Mouse (Mus musculus): Measurements from ENCODE around the gene Fam229a. TPM values are rescaled to one million over a fixed set of nuclear protein-coding genes. Genes with fewer than 3 reads are reported as not detected.
A peak's percentile ranks its signal among the peaks of the same experiment; 100 is the strongest.

Gene Fam229a
- polyA plus RNA-seq, 1 experiment from 2014 or later: not detected

GRCm38 (mm10) chr4:129500017-129500416, 9.0 kb downstream of the Fam229a start:
- no peak for ATAC-seq
- peak overlapping the region; percentile 84 for H3K4me2 ChIP-seq (replicated peaks)
- H3K27me3 ChIP-seq: no peaks in the 10 kb centered on the region
- H3K9me3 ChIP-seq: no peaks in the 10 kb centered on the region
- H3K27ac ChIP-seq: no peak overlapping the region
- peak overlapping the region; percentile 54; the same call in 1 of the 2 replicates for H3K4me3 ChIP-seq (replicated peaks)
- H3K4me1 ChIP-seq (replicated peaks): peaks cover 28% of the 10 kb centered on the region
- no peak overlapping the region for H3K9ac ChIP-seq (replicated peaks)
- H3K36me3 ChIP-seq: no peaks in the 10 kb centered on the region
- 78% methylated on average over 8 of the region's 8 CpGs for WGBS

GRCm38 (mm10) chr4:129500607-129501566, 9.9 kb downstream of the Fam229a start:
- ATAC-seq: peak; percentile 83
- Histone ChIP-seq H3K36me3 (no peaks in the 10 kb centered on the region), H3K9ac (replicated peaks) (peak overlapping the region; percentile 64), H3K27ac (peak overlapping the region; percentile 52), H3K4me2 (replicated peaks) (peak overlapping the region; percentile 84), H3K9me3 (no peaks in the 10 kb centered on the region), H3K4me1 (replicated peaks) (peaks cover 22% of the 10 kb centered on the region), H3K27me3 (no peaks in the 10 kb centered on the region), H3K4me3 (replicated peaks) (peak overlapping the region; percentile 54)
- 1% methylated on average over 47 of the region's 49 CpGs for WGBS

GRCm38 (mm10) chr4:129502327-129502888, 11.4 kb downstream of the Fam229a start:
- Histone ChIP-seq H3K4me2 (replicated peaks) (no peak overlapping the region), H3K4me1 (replicated peaks) (peaks cover 9% of the 10 kb centered on the region), H3K9me3 (no peaks in the 10 kb centered on the region), H3K36me3 (no peaks in the 10 kb centered on the region), H3K4me3 (replicated peaks) (no peak overlapping the region), H3K27ac (no peak overlapping the region), H3K9ac (replicated peaks) (no peak overlapping the region), H3K27me3 (no peaks in the 10 kb centered on the region)
- WGBS: 72% methylated on average over 9 of the region's 9 CpGs
- ATAC-seq: no peak

- WGBS: 82% methylated on average over 11 of the region's 11 CpGs
- no peak overlapping the region for H3K27ac ChIP-seq
Observed at GRCm38 (mm10) chr4:129502901-129503444, 12.0 kb downstream of the Fam229a start.

GRCm38 (mm10) chr4:129505511-129505910, 14.5 kb downstream of the Fam229a start:
- Histone ChIP-seq H3K9me3 (no peaks in the 10 kb centered on the region), H3K27ac (no peak overlapping the region), H3K4me3 (replicated peaks) (no peak overlapping the region), H3K27me3 (no peaks in the 10 kb centered on the region), H3K9ac (replicated peaks) (no peak overlapping the region), H3K36me3 (no peaks in the 10 kb centered on the region), H3K4me1 (replicated peaks) (peaks cover 23% of the 10 kb centered on the region), H3K4me2 (replicated peaks) (no peak overlapping the region)
- WGBS: 81% methylated on average over 3 of the region's 3 CpGs
- ATAC-seq: no peak

More at GRCm38 (mm10) chr4:129502901-129503444, 12.0 kb downstream of the Fam229a start:
- Histone ChIP-seq H3K27me3 (no peaks in the 10 kb centered on the region), H3K9ac (replicated peaks) (no peak overlapping the region), H3K36me3 (no peaks in the 10 kb centered on the region), H3K9me3 (no peaks in the 10 kb centered on the region), H3K4me1 (replicated peaks) (peaks cover 9% of the 10 kb centered on the region), H3K4me3 (replicated peaks) (no peak overlapping the region), H3K4me2 (replicated peaks) (no peak overlapping the region)
- no peak for ATAC-seq

GRCm38 (mm10) chr4:129507434-129508236, 16.6 kb downstream of the Fam229a start:
- ATAC-seq: no peak
- 74% methylated on average over 9 of the region's 10 CpGs for WGBS

GRCm38 (mm10) chr4:129508237-129508515, 17.2 kb downstream of the Fam229a start:
- Histone ChIP-seq H3K27ac (no peak overlapping the region), H3K9me3 (no peaks in the 10 kb centered on the region), H3K9ac (replicated peaks) (no peak overlapping the region), H3K4me3 (replicated peaks) (no peak overlapping the region), H3K4me2 (replicated peaks) (no peak overlapping the region), H3K27me3 (no peaks in the 10 kb centered on the region), H3K36me3 (no peaks in the 10 kb centered on the region), H3K4me1 (replicated peaks) (peaks cover 36% of the 10 kb centered on the region)
- no peak for ATAC-seq
- WGBS: 77% methylated on average over 3 of the region's 3 CpGs

More at GRCm38 (mm10) chr4:129507434-129508236, 16.6 kb downstream of the Fam229a start:
- Histone ChIP-seq H3K4me3 (replicated peaks) (no peak overlapping the region), H3K36me3 (no peaks in the 10 kb centered on the region), H3K9ac (replicated peaks) (no peak overlapping the region), H3K9me3 (no peaks in the 10 kb centered on the region), H3K27ac (no peak overlapping the region), H3K27me3 (no peaks in the 10 kb centered on the region), H3K4me2 (replicated peaks) (no peak overlapping the region), H3K4me1 (replicated peaks) (peaks cover 32% of the 10 kb centered on the region)

GRCm38 (mm10) chr4:129508834-129509600, 18.0 kb downstream of the Fam229a start:
- no peaks in the 10 kb centered on the region for H3K27me3 ChIP-seq
- H3K4me1 ChIP-seq (replicated peaks): peaks cover 37% of the 10 kb centered on the region
- H3K9ac ChIP-seq (replicated peaks): no peak overlapping the region
- no peak for ATAC-seq
- H3K36me3 ChIP-seq: no peaks in the 10 kb centered on the region
- H3K4me3 ChIP-seq (replicated peaks): no peak overlapping the region
- 52% methylated on average over 15 of the region's 15 CpGs for WGBS
- H3K27ac ChIP-seq: 0 out of 2 replicates have a peak overlapping the region, but pooled peaks have one; percentile 3
- no peak overlapping the region for H3K4me2 ChIP-seq (replicated peaks)
- no peaks in the 10 kb centered on the region for H3K9me3 ChIP-seq

- Histone ChIP-seq H3K27ac (0 out of 2 replicates have a peak overlapping the region, but pooled peaks have one; percentile 3), H3K9me3 (no peaks in the 10 kb centered on the region), H3K36me3 (no peaks in the 10 kb centered on the region), H3K4me3 (replicated peaks) (no peak overlapping the region), H3K4me1 (replicated peaks) (peaks cover 37% of the 10 kb centered on the region), H3K9ac (replicated peaks) (no peak overlapping the region), H3K4me2 (replicated peaks) (no peak overlapping the region), H3K27me3 (no peaks in the 10 kb centered on the region)
- WGBS: 62% methylated on average over 3 of the region's 3 CpGs
- ATAC-seq: no peak
Observed at GRCm38 (mm10) chr4:129509650-129510049, 18.7 kb downstream of the Fam229a start.

GRCm38 (mm10) chr4:129510723-129511412, 19.9 kb downstream of the Fam229a start:
- Histone ChIP-seq H3K27me3 (no peaks in the 10 kb centered on the region), H3K27ac (peak overlapping the region; percentile 54), H3K4me2 (replicated peaks) (no peak overlapping the region), H3K9me3 (no peaks in the 10 kb centered on the region), H3K4me3 (replicated peaks) (no peak overlapping the region), H3K9ac (replicated peaks) (no peak overlapping the region), H3K4me1 (replicated peaks) (peaks cover 48% of the 10 kb centered on the region), H3K36me3 (peaks cover 11% of the 10 kb centered on the region)
- WGBS: 33% methylated on average over 6 of the region's 6 CpGs
- ATAC-seq: no peak
